Mouse (Mus musculus) forebrain, embryonic 14.5 days (tissue): Measurements from ENCODE around the gene Smurf2. TPM values are rescaled to one million over a fixed set of nuclear protein-coding genes. Genes with fewer than 3 reads are reported as not detected.

Source experiments
- ATAC-seq: fragments of 200-750 bp; cut with Nextera tagmentation; 2 replicates; pipeline ENCODE4 v1.8.0; 2017; ENCODE audit warnings: mild to moderate bottlenecking, moderate library complexity
- DNase-seq: peaks from one replicate; pipeline ENCODE4 v3.0.0-alpha.2; 2015; ENCODE audit warnings: low spot score
- H3K27ac ChIP-seq: fragments of 300-500 bp; sonication (generic); 2 replicates; pipeline ENCODE4 v1.5.1; 2014; ENCODE audit warnings: low read depth, mild to moderate bottlenecking, control low read depth, low read length, moderate library complexity
- H3K27me3 ChIP-seq: fragments of 300-500 bp; sonication (generic); replicated peaks from 2 replicates; pipeline ENCODE4 v1.6.1; 2014; ENCODE audit warnings: low read length, control low read depth, mixed read lengths; ENCODE audit not compliant: control insufficient read depth, insufficient read depth
- H3K36me3 ChIP-seq: fragments of 300-500 bp; sonication (generic); 2 replicates; pipeline ENCODE4 v1.6.1; 2014; ENCODE audit warnings: low read length, control low read depth; ENCODE audit not compliant: control insufficient read depth, insufficient read depth
- H3K4me1 ChIP-seq: fragments of 300-500 bp; sonication (generic); 2 replicates; pipeline ENCODE4 v1.6.1; 2014; ENCODE audit warnings: antibody characterized with exemption, low read length, control low read depth; ENCODE audit not compliant: control insufficient read depth, insufficient read depth
- H3K4me2 ChIP-seq: fragments of 300-500 bp; sonication (generic); 2 replicates; pipeline ENCODE4 v1.6.1; 2014; ENCODE audit warnings: mild to moderate bottlenecking, control low read depth, low read length
- H3K4me3 ChIP-seq: fragments of 300-500 bp; sonication (generic); 2 replicates; pipeline ENCODE4 v1.5.1; 2014; ENCODE audit warnings: low read depth, low read length, control low read depth
- H3K9ac ChIP-seq: fragments of 300-500 bp; sonication (generic); 2 replicates; pipeline ENCODE4 v1.6.1; 2014; ENCODE audit warnings: mild to moderate bottlenecking, low read length, control low read depth, moderate library complexity
- H3K9me3 ChIP-seq: fragments of 300-500 bp; sonication (generic); replicated peaks from 2 replicates; pipeline ENCODE4 v1.6.1; 2016; ENCODE audit warnings: low read length, control low read depth, mixed read lengths; ENCODE audit not compliant: control insufficient read depth
- WGBS: fragments of 180-500 bp; shearing (Covaris S2); extraction: QIAGEN DNeasy Blood & Tissue Kit; methylation state at CpG from one replicate; pipeline ENCODE4 v1.1.7; 2014; 5-methylcytosine and 5-hydroxymethylcytosine counted together
- polyA plus RNA-seq: library from polyadenylated mRNA; unstranded; fragments of >200 nt; fragmentation: Nextera tagmentation; extraction: Ambion mirVana; gene quantifications from 2 replicates; pipeline ENCODE4 v1.2.1, GENCODE M21; 2014

Smurf2 gene
- polyA plus RNA-seq, 1 experiment from 2014 or later, result 20.0 TPM

DNA sequence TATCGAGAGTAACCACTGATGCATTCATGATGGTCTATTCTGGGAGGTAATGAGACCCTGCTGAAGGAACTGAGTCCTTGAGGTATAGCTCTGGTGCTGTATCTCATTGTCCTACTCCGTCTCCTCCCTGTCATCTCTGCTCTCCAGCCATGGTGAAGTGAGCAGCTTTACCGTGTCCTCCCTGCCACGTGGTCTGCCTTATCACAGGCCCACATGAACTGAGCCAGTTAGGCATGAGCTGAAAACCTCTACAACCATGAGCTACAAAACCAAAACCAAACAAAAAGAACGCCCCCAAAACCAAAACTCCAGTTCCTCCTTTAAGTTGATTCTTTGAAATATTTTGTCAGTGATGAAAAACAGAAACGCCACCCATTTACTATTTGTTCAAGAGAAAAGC, 47.9 kb downstream of the Smurf2 start:
- 88% methylated on average over 6 of the region's 6 CpGs for WGBS
- Histone ChIP-seq H3K27me3 (no peaks in the 10 kb centered on the region), H3K9ac (no peak overlapping the region), H3K36me3 (peaks cover 13% of the 10 kb centered on the region), H3K4me1 (no peaks in the 10 kb centered on the region), H3K27ac (no peak overlapping the region), H3K4me2 (no peak overlapping the region), H3K9me3 (no peaks in the 10 kb centered on the region), H3K4me3 (no peak overlapping the region)
- DNase-seq (no peak), ATAC-seq (no peak)

DNA sequence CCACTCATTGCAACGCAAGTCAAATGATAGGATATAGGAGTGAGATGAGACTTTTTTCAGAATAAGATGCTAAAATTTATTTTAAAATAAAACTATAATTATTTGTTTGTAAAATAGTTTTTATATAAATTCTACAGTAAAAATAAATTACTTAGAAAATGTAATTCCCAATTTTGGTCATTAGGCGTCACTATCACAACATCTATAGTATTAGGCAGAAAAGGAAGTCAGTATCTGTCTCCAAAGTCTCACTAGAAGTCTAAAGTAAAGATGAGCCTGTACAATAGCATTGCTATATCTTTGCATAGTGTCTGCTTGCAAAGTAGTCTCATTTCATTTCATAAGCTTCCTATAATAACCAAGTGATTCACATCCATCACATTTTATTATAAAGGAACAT, 69.1 kb downstream of the Smurf2 start:
- WGBS, result 56% methylated on average over 2 of the region's 2 CpGs
- ATAC-seq, result no peak

GRCm38 (mm10) chr11:106842002-106842401, 78.5 kb downstream of the Smurf2 start:
- no peak for DNase-seq
- 95% methylated on average over 3 of the region's 3 CpGs for WGBS
- no peak overlapping the region for H3K4me2 ChIP-seq

More for the DNA sequence above, 69.1 kb downstream of the Smurf2 start:
- peaks cover 58% of the 10 kb centered on the region for H3K36me3 ChIP-seq
- no peak overlapping the region for H3K27ac ChIP-seq
- no peaks in the 10 kb centered on the region for H3K9me3 ChIP-seq
- H3K4me2 ChIP-seq, result no peak overlapping the region
- H3K9ac ChIP-seq, result no peak overlapping the region
- H3K4me3 ChIP-seq, result no peak overlapping the region
- peak; percentile 59 for DNase-seq
- H3K4me1 ChIP-seq, result no peaks in the 10 kb centered on the region
- no peaks in the 10 kb centered on the region for H3K27me3 ChIP-seq

GRCm38 (mm10) chr11:106828079-106828478, 92.4 kb downstream of the Smurf2 start:
- H3K36me3 ChIP-seq, result peaks cover 75% of the 10 kb centered on the region
- WGBS, result 94% methylated on average over 7 of the region's 7 CpGs

More at GRCm38 (mm10) chr11:106842002-106842401, 78.5 kb downstream of the Smurf2 start:
- Histone ChIP-seq H3K36me3 (peaks cover 59% of the 10 kb centered on the region), H3K9me3 (no peaks in the 10 kb centered on the region), H3K4me3 (no peak overlapping the region), H3K27me3 (no peaks in the 10 kb centered on the region), H3K4me1 (no peaks in the 10 kb centered on the region), H3K27ac (no peak overlapping the region), H3K9ac (no peak overlapping the region)
- ATAC-seq, result no peak

DNA sequence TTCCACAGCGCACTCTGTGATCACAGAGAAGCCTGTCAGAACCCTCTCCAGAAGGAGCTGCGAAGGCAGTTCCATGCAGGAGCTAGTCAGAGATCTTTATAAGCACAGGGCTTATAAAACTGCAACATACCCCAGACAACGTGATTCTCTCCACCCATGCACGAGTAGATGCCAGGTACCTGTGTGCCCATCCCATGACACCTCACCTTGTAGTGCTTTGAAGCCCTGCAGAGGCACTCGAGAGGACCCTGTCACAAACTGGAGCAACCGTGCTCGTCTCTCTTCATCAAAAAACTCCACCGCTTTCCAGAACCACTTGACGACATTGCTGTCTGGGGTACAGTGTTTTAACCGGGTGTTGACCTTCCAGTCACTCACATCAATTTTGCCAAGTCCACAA, 96.1 kb downstream of the Smurf2 start:
- H3K27me3 ChIP-seq, result no peaks in the 10 kb centered on the region
- no peaks in the 10 kb centered on the region for H3K4me1 ChIP-seq
- no peak overlapping the region for H3K27ac ChIP-seq
- H3K9ac ChIP-seq, result no peak overlapping the region
- ATAC-seq, result no peak
- DNase-seq, result no peak
- H3K36me3 ChIP-seq, result peaks cover 71% of the 10 kb centered on the region
- H3K4me2 ChIP-seq, result no peak overlapping the region
- no peaks in the 10 kb centered on the region for H3K9me3 ChIP-seq
- 96% methylated on average over 10 of the region's 10 CpGs for WGBS
- H3K4me3 ChIP-seq, result no peak overlapping the region

More at GRCm38 (mm10) chr11:106828079-106828478, 92.4 kb downstream of the Smurf2 start:
- no peak for ATAC-seq
- Histone ChIP-seq H3K27ac (no peak overlapping the region), H3K4me2 (no peak overlapping the region), H3K4me1 (no peaks in the 10 kb centered on the region), H3K9me3 (no peaks in the 10 kb centered on the region), H3K9ac (no peak overlapping the region), H3K27me3 (no peaks in the 10 kb centered on the region), H3K4me3 (no peak overlapping the region)
- no peak for DNase-seq

GRCm38 (mm10) chr11:106823741-106824140, 96.8 kb downstream of the Smurf2 start:
- Histone ChIP-seq H3K27ac (no peak overlapping the region), H3K4me1 (no peaks in the 10 kb centered on the region), H3K27me3 (no peaks in the 10 kb centered on the region), H3K9me3 (no peaks in the 10 kb centered on the region), H3K36me3 (peaks cover 72% of the 10 kb centered on the region), H3K4me3 (no peak overlapping the region), H3K9ac (no peak overlapping the region), H3K4me2 (no peak overlapping the region)
- 91% methylated on average over 8 of the region's 8 CpGs for WGBS
- ATAC-seq (no peak), DNase-seq (no peak)

GRCm38 (mm10) chr11:106822911-106823310, 97.6 kb downstream of the Smurf2 start:
- no peaks in the 10 kb centered on the region for H3K9me3 ChIP-seq
- no peak overlapping the region; the same call in 1 of the 2 replicates for H3K27ac ChIP-seq
- peaks cover 68% of the 10 kb centered on the region for H3K36me3 ChIP-seq
- 80% methylated on average over 5 of the region's 5 CpGs for WGBS
- no peak overlapping the region for H3K4me3 ChIP-seq
- no peak for DNase-seq
- H3K4me2 ChIP-seq, result no peak overlapping the region
- H3K4me1 ChIP-seq, result peaks cover 4% of the 10 kb centered on the region
- no peak for ATAC-seq
- H3K27me3 ChIP-seq, result no peaks in the 10 kb centered on the region
- H3K9ac ChIP-seq, result no peak overlapping the region

- no peak overlapping the region for H3K9ac ChIP-seq
- peaks cover 4% of the 10 kb centered on the region for H3K4me1 ChIP-seq
- no peak overlapping the region for H3K4me2 ChIP-seq
- no peaks in the 10 kb centered on the region for H3K9me3 ChIP-seq
- ATAC-seq (no peak), DNase-seq (no peak)
- no peak overlapping the region for H3K4me3 ChIP-seq
- no peak overlapping the region for H3K27ac ChIP-seq
- no peaks in the 10 kb centered on the region for H3K27me3 ChIP-seq
- WGBS, result 90% methylated on average over 8 of the region's 8 CpGs
- peaks cover 64% of the 10 kb centered on the region for H3K36me3 ChIP-seq
These were observed 98.0 kb downstream of the Smurf2 start for GRCm38 (mm10) chr11:106822491-106822890.

DNA sequence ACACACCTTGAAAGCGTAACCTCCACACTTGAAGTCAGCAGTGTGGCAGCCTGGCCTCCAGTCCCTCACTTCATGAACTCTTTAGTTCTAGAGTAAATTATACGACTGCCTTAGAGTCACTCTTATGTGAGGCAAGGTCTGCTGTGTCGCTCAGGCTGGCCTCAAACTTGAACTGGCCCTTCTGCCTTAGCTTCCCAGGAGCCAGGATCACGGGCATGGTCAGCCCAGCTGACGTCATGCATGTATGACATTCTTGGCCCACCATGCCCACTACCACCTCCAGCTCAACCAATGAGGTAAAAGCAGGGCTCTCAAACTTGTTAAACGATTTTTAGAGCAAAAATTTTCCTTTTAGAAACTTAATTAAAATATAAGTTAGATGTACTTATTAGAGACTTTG, 99.1 kb downstream of the Smurf2 start:
- H3K4me3 ChIP-seq, result no peak overlapping the region
- DNase-seq, result no peak
- no peaks in the 10 kb centered on the region for H3K9me3 ChIP-seq
- ATAC-seq, result no peak
- H3K36me3 ChIP-seq, result peaks cover 64% of the 10 kb centered on the region
- no peak overlapping the region for H3K4me2 ChIP-seq
- no peak overlapping the region for H3K27ac ChIP-seq
- no peak overlapping the region for H3K9ac ChIP-seq
- no peaks in the 10 kb centered on the region for H3K27me3 ChIP-seq
- peaks cover 6% of the 10 kb centered on the region for H3K4me1 ChIP-seq
- WGBS, result 88% methylated on average over 6 of the region's 6 CpGs
